Mouse (Mus musculus) hematopoietic stem cell, adult 5-6 weeks (primary cell): ENCODE measurements around the gene Ddhd1. TPM values are rescaled to one million over a fixed set of nuclear protein-coding genes. Genes with fewer than 3 reads are reported as not detected.

Experiments used
- ATAC-seq, 2 experiments: fragments of 125-278 bp in 1 of 2; replicated peaks in 1 of 2; 2 replicates each; pipeline ENCODE4 v1.8.0; 2016 to 2017; ENCODE audit warnings: inconsistent platforms in 2 of 2, mild to moderate bottlenecking in 2 of 2, moderate number of reproducible peaks in 2 of 2, low read depth in 1 of 2, moderate TSS enrichment in 1 of 2; ENCODE audit not compliant: low FRiP score in 2 of 2, poor library complexity in 2 of 2, severe bottlenecking in 2 of 2, insufficient read depth in 1 of 2, low TSS enrichment in 1 of 2
- total RNA-seq: library from RNA; stranded (forward); fragments of 172-1452, 232-1000 nt; gene quantifications from 2 replicates; pipeline ENCODE4 v1.2.3, GENCODE M21; 2017

Ddhd1 gene
- total RNA-seq: 39.0 and 41.4 TPM in 2 replicates

DNA sequence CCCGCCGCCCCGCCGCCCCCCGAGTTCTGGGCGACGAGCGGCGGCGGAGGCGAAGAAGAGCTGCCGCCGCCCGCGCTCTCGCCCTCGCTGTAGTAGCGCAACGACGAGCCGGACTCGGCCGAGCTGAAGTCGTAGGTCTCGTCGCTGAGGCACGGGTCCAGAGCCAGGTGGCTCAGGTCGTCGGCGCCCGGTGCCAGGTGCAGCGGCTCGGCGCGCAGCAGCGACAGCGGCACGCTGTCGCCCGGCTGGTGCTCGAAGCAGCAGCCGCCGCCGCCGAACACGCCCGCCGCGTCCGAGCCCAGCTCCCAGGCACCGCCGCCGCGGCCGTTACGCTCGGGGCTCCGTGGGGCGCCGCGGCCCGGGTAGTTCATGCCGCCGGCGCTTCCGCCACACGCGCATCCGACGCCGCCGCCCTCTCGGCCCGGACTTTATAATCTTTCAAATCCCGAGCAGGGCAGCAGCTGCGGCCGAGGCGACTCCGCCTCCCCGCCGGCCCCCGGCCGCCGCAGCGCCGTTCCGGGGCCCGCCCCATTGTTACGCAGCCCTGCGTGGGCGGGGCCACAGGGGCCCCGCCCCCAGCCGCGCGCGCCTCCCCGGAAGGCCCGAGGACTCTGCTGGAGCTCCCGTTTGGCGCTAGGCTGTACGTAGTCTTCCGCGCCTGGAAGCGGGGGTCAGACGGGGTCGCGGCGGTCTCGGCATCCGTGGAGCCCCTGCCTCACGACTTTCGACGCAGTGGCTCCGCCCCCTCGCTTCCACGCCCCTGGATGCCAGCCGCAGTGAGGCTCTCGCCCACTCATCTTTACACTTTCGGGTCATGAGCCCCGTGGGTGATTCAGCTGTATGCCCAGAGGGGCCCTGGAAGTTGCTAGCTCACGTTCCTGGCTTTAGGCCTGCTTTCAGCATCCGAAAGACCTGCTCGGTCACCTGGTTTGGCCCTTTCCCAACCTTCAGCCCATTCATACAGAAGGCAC is at the start of gene Ddhd1:
TSS of gene Ddhd1 (minus strand) at position 503 of the 971 bp plus-strand sequence.
- peak; percentile 84 to 87 for ATAC-seq

DNA sequence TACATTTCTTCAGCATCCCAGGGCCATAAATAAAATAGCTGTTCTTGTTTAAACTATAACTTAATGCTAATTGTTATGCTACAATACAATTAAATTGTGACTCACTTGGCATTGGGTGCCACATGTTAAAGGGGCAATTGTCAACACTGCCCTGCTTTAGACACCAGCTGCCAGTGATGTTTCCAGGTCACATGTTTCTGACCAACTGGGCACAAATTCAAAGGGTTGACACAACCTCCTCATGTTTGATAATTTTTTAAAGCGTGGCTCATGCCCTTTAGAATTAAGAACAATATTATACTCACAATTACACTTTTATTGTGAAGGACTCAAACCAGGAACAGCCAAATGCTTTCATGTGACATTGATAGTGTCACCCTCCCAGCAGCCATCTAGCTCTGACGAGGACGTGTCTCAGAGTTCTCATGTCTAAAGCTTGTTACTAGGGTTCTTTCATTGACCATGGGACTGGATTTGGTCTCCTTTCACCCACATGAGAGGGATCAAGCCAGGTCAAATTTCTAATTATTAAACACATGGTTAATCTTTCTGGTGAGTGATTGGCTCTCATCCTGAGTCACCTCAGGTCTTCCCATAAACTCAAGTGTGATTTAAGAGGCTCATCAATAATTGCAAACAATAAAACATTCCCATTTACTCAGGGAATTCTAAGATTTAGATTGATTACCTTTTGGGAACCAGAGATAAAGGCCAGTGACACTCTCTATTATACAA is 49.4 kb upstream of the Ddhd1 start:
- no peak for ATAC-seq

DNA sequence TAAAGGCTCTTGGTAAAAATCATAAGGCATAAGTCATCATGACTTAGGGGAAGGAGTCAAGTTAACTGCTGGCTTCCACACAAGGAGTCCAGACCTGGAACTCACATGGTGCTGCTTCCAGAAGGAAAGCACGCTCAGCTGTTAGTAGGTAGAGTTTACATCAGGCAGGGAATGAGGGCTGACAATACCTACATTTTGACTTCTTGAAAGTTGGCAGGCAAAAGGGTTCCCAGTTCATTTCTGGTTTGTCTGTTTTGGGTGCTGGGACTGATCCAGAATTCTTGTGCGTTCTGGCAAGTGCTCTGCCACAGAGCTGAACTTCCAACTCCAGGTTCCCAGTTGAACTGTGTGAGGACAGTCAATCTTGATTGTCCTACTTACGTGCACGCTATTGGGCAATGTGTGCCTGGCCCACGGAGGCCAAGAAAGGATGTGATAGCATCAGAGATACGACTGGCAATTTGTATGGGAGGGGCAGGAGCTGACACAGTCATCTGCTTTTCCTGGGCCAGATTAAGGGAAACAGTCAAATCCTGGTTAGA is 42.2 kb upstream of the Ddhd1 start:
- ATAC-seq: no peak

DNA sequence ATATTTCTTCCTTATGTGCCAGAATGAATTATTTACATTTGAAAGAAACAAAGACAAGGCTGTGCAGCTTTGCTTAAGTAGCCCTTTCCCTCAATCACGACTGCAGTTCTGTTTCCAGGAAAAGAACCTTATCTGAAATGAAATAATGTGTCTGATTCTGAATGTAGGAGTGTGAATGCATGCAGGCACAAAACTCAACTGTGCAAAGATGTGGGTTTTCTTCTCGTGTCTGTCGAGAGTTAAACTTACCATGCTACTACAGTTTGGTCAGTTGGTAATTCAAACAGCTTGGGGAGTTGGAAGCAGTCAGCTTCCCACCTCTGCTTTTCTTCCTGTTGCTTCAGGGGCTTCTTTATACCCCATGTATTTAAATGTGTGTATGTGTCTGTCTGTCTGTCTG is 40.9 kb upstream of the Ddhd1 start:
- ATAC-seq: no peak

DNA sequence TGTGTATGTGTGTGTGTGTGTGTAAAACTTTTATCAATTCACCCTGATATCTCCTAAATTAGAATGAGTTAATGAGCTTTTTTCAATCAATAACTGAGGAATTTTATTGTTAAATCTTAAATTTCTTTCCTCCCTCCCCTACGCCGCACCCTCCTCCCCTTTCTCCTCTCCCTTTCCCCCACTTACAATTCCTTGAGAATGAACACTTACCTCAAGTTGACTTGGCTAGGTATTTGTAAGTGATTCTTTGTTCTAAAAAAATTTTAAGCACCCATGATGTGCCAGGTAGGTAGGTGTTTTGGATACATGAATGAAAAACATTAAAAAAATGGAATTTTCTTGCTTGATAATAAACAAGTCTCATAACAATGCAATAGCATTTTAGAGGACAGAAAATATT is 38.2 kb upstream of the Ddhd1 start:
- ATAC-seq: no peak

DNA sequence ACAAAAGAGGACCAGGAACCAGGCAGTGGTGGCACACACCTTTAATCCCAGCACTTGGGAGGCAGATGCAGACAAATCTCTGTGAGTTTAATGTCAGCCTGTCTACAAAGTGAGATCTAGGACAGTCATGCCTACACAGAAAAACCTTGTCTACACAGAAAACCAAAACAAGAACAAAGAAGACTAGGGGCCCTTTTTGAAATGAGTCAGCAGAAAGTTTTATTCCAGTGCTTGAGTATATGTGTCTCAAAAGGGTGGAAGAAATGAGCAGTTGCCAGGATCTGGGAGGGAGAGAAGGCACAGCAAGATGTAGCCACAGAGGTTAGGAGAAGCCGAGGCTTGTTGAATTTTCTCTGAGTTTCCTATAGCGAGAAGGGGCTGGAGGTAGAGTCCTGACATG is 35.9 kb upstream of the Ddhd1 start:
- ATAC-seq: no peak

DNA sequence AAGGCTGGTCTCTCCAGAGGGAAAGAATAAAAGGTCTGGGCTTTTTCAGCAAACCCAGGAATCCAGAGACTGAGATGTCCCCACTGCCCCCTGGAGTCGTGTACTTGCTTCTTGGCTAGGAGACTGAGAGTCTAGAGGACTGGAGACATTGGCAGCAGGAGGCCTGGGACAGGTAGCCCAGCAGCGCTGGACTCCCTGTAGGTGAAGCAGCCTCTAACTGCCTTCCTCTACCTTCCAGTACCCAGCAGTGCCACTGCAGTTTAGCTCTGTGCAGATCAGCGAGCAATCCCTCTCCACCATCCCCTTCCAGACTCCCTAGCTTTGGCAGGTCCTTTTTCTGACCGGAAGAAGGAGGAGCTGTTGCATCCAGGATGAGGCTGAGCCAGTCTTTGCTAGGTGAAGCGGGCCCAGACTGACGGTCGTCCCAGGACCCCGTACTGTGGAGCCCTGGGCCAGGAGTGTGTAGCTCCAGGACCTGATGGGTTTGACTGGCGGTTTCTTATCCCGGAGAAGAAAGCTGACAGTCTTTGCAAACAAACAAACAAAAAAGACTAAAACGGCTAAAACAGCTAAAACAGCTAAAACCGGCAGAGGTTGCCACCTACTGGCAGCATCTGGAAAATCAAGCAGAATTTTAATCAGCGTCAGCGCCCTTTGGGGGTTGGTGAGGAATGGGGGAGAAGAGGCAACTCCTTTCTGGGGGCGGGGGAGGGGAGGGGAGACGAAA is 32.7 kb upstream of the Ddhd1 start:
- ATAC-seq: peak; percentile 62 to 69

DNA sequence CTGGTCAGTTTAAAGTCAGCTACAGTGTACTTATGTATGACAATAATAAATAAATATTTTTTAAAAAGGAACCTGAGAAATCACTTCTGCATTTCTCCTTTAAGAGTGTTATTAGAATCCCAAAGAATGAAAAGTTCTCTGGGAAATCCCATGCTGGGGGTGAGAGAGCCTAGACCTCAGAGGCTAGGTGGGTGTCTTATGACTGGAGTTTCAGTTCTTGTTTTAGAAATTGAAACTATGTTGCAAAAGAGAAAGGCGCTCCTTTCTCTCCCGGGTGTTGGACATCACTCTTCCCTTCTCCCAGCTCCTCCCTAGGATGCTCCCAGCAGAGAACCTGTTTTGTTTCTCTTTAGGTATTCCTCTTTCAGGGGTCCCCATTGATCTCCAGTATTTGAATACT is 27.4 kb upstream of the Ddhd1 start:
- ATAC-seq: no peak

DNA sequence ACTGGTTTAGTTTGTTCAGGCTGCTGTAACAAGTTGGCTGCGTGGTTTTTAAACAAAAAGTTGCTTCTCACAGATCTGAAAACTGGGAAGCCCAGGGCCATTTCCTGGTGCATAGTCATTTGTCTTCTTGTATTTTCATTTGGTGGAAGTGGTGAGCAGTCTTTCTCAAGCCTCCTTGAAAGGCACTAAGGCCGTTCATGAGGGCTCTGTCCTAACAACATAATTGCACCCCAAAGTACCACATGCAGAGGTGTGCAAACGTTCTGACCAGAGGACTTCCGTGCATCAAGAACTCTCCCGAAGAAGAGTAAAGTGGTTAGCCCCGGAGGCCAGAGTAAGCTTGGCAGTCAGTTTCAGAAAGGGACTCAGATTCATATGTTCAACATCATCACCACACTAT is 18.8 kb upstream of the Ddhd1 start:
- ATAC-seq: no peak

DNA sequence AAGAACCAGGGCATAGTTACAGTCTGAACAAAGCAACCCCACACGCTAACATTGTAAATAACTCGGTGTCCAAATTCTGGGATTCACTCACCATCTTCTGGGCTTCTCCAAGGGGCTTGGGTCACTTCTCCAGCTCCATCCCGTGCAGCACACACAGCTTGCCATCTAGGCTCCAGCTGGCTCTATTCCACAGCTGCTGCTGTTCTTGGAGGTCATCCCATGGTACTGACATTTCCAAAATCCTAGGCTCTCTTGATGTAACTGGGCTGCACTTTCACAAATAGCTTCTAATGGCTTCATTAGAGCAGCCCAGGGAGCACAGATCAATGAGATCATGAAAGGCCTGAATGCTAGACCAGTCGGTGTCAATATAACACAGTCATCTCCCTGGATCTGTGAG is 10.4 kb upstream of the Ddhd1 start:
- no peak for ATAC-seq

DNA sequence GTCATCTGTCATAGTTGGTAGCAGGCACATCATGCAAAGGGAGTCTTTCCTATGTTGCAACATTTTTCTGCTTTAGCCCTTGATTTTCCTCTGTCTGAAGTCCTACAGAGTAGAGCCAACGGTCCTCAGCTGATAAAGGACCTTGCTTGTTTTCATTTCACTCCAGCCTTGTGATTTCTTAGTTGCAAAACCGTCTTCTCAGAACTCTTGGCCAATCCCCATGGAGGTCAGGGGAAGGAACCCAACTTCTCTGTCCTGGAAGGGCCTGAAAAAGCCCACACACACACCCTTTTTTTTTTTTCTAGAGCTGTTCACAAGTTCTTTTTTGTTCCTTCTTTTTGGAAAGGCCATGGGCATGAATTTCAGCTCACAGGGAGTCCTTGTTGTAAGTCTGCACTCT is 9.3 kb upstream of the Ddhd1 start:
- ATAC-seq: no peak

DNA sequence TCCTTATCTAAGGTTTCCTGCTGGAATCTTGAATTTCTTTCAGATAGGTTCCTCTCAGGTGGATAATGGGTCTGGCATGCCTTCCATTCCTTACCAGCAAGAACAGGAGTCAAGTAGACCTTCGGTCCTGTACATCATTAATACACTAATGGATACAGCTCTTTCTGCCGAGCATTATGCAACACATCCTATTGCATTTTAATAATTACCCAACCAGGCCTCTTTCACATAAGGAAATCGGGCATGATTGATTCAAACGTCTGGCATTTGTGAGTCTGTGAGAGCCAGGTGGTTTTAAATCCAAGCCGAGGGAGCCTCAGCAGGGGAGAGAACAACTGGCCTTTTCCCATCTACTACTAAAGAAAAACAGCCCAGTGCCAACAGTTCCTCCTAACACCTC is 3.6 kb upstream of the Ddhd1 start:
- ATAC-seq: no peak

DNA sequence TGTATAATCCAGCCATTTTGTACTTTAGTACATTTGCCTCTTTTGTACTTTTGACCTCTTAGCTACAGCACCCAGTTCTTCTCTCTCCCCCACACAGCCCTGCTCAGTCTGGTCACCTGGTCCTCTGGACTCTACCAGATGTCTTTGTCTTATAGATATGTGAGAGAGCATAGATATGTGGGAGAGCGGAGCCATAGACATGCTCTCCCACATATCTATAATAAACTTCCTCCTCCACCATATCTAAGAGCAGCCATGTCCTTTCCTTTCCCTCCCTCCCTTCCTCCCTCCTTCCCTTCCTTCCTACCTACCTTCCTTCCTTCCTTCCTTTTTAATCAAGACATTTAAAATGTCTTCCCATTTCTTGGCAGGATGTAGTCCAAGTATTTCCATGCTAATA is 2.4 kb upstream of the Ddhd1 start:
- ATAC-seq: no peak

DNA sequence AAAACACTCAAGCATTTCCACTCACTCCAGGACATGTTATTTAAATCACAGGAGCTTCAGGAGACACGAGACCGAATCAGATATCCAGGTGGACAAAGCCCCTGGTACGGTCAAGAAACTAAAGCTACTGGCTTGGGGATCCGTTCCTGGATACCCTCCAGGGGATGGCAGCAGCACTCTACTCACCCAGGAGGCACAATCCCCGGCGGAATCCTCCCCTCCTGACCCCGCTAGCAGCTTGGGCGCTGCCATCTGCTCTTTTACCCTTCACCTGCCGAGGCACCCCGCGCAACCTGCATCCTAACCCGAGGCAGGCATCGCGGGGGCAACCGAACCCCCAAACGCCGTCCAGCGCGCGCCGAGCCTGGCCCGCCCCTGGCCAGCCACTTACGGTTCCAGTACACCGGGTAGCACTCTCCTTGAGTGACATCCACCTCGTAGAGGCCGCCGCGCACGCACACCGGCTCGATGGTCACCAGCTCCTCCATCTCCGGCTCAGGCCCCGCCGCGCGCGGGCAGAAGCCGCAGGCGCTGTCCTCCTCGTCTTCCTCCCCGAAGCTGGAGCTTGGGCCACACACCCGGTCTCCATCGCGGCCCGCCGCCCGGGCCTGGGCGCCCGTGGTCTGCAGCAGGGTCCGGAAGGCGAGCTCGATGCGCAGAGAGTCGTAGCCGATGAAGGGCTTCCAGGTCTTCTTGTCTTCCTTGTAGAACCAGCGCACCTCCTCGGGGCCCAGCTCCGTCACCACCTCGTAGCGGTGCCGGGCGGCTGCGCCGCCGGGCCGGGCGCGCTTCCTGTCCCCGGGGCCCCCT is 907 bp downstream of the Ddhd1 start:
- peak in 1 of 2 experiments; percentile 20; a peak in 1 of 4 replicates for ATAC-seq

DNA sequence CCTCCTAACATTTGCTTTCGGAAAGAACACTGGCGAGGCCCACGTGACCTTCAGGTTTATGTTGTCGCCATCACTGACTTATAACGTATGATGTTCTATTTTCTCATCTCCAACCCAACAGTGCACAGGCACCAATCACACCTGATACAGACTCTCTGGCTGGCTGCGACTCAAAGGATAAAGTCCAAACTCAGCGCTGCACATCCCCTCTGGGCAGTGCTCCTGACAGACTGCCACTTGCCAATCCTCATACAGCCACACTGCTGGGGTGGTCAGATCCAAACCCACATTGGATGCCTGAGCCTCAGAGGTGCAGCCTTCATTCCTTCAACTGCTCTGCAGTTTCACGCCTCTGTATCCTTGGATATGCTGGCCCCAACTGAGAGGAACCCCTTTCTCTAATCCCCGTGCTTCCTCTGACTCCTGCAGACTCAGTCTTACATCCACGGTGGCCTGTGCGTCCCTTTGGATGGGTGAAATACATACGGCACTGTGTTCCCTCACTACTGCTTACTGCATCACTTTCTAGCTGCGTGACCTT is 3.0 kb downstream of the Ddhd1 start:
- ATAC-seq: no peak

DNA sequence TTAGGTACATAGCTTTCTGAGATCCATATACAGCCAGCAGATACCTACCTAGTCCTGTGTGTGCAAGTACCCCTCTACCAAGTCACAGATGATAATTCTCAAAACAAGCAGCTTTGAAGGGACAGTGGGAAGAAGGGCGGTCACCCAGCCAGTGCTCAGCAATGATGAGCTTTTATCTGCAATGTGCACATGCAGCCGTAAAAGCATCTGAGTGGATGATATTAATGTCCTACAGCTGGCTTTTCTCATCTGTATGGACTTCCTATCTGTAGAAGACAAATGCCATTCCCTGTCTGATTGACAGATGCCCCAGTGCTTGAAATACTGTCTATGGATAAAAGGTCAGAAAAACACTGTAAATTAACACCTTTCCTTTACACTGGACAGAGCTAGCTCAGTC is 4.2 kb downstream of the Ddhd1 start:
- no peak for ATAC-seq
